Mouse (Mus musculus) cerebellum, adult 2 months (tissue): Measurements from ENCODE around the gene Agap2. TPM values are rescaled to one million over a fixed set of nuclear protein-coding genes. Genes with fewer than 3 reads are reported as not detected.
"Not testable (repeated sequence)": the region's sequence is repeated elsewhere in the genome, so short reads cannot be mapped to it uniquely, and the experiment has no call there.

Experiments used
- DNase-seq, 2 experiments: peaks; one replicate each; pipeline ENCODE4 v3.0.0; 2021
- H3K27ac ChIP-seq: fragments of 200-500 bp; 2 replicates; pipeline ENCODE4 v1.5.1; 2012; ENCODE audit warnings: low read length, control low read depth, inconsistent platforms; ENCODE audit not compliant: insufficient read depth
- H3K27me3 ChIP-seq: fragments of 200-500 bp; 2 replicates; pipeline ENCODE4 v1.6.1; 2012; ENCODE audit warnings: inconsistent platforms, mild to moderate bottlenecking, low read length, moderate library complexity; ENCODE audit not compliant: control insufficient read depth, insufficient read depth
- H3K4me1 ChIP-seq: fragments of 200-500 bp; 2 replicates; pipeline ENCODE4 v1.6.1; 2011; ENCODE audit warnings: low read length; ENCODE audit not compliant: control insufficient read depth, insufficient read depth
- H3K4me3 ChIP-seq: fragments of 200-500 bp; replicated peaks from 2 replicates; pipeline ENCODE3; 2011; ENCODE audit warnings: mild to moderate bottlenecking, low read depth, low read length, control low read depth; ENCODE audit not compliant: insufficient read depth
- CTCF ChIP-seq: fragments of 200-500 bp; IDR thresholded peaks from 2 replicates; pipeline ENCODE4 v1.5.1; 2011; ENCODE audit warnings: low read depth, mild to moderate bottlenecking, control low read depth, low read length, moderate library complexity, borderline replicate concordance; ENCODE audit not compliant: insufficient read depth
- POLR2A ChIP-seq: fragments of 200-500 bp; IDR thresholded peaks from 2 replicates; pipeline ENCODE4 v1.6.1; 2011; ENCODE audit warnings: low read length, control low read depth, borderline replicate concordance; ENCODE audit not compliant: insufficient read depth
- WGBS: fragments of 180-500 bp; shearing (Covaris S2); methylation state at CpG from one replicate; pipeline ENCODE4 v1.1.7; 2018; 5-methylcytosine and 5-hydroxymethylcytosine counted together
- polyA plus RNA-seq: library from polyadenylated mRNA; depleted of rRNA; stranded (reverse); fragments of >200 nt; gene quantifications from 2 replicates; pipeline ENCODE4 v1.2.3, GENCODE M21; 2012

The Agap2 gene
- polyA plus RNA-seq, 1 experiment = 99.5 TPM

DNA sequence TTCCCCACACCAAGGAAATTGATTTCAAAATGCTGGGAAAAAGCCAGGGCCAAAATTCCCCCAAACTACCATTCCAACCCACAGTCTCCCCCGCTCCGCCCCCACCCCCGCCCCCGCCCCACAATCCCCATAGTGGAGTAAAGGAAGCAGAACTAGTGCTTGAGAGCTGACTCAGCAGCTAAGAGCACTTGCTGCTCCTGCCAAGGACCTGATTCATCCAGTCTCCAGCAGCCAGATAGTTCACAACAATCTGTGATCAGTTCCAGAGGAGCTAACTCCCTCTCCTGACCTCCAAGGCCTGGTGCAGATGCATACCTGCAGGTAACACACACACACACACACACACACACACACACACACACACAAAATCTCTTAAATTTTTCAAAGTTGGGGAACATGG lies 54.3 kb downstream of the Agap2 start:
- Histone ChIP-seq H3K27ac (no peak overlapping the region), H3K4me3 (no peak overlapping the region), H3K27me3 (no peaks in the 10 kb centered on the region), H3K4me1 (no peaks in the 10 kb centered on the region)
- 79% methylated on average over 4 of the region's 4 CpGs for WGBS
- no peak for DNase-seq
- TF ChIP-seq CTCF (no peak), POLR2A (no peak)

DNA sequence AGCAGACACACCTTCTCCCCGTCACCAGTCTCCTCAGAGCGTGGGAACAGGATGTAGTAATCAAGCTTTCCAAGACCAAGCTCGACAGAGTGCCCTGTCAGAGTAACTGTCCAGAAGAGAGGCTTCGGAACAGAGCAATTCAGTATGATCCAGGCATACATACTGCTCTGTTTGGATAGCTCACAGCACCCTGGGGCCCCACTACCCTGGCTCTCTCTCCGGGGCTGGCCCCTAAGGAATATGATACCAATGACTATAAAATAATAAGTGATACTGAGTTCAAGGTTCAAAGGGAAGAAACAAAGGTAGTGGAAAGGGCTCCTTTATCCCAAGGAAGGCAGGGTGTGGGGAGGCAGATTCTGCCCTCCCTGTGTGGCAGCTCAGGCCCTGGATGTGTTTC lies 57.4 kb downstream of the Agap2 start:
- WGBS = 76% methylated on average over 5 of the region's 5 CpGs
- Histone ChIP-seq H3K27ac (no peak overlapping the region), H3K4me3 (no peak overlapping the region), H3K27me3 (no peaks in the 10 kb centered on the region), H3K4me1 (no peaks in the 10 kb centered on the region)
- no peak for DNase-seq
- TF ChIP-seq CTCF (no peak), POLR2A (no peak)

DNA sequence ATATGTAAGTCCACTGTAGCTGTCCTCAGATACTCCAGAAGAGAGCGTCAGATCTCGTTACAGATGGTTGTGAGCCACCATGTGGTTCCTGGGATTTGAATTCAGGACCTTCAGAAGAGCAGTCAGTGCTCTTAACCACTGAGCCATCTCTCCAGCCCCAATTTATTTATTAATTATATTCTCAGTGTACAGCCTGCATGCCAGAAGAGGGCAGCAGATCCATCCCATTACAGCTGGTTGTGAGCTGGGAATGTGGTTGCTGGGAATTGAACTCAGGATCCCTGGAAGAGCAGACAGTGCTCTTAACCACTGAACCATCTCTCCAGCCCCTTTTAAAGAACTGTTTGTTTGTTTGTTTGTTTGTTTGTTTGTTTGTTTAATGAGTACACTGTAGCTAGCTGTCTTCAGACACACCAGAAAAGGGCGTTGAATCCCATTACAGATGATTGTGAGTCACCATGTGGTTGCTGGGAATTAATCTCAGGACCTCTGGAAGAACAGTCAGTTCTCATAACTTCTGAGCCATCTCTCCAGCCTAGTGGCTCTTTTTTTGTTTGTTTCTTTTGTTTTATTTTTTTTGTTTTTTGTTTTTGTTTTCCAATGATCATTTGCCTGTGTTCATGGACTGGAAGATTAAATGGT lies 59.4 kb downstream of the Agap2 start:
- not testable (repeated sequence) for H3K4me1 ChIP-seq, DNase-seq, H3K27me3 ChIP-seq, H3K27ac ChIP-seq, H3K4me3 ChIP-seq
- TF ChIP-seq CTCF = peak; percentile 40; the same call in 1 of the 2 replicates
- WGBS = 89% methylated on average over 3 of the region's 3 CpGs

DNA sequence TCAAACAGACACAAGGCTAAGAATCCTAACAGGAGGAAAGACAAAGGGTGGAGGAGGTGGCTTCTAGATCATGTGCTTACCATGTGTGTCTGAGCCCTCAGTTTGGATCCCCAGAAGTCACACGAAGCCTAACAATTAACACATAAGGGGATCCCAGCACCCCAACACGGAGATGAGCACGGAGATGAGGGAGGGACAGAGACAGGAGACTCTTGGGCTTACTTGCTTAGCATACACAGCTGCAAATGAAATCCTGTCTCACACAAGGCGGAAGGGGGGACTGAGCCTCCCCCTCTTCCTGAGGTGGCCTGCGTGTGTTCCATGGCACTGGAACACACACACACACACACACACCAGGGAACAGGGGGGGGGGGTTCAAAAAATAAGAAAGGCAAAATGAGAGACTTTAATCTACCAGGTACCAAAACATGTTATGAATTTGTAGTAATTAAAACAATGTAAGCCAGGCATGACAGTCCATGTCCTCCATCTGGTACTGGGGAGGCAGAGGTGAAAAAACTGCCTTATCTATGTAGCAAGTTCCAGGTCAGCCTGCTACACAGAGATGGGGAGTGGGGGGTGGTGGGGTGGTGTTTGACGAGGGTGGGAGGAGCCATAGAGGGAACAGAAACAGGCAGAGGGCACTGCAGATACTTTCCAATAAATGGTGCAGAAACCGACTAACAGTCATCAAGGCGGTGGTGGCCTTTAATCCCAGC lies 60.2 kb downstream of the Agap2 start:
- Histone ChIP-seq H3K27me3 (no peaks in the 10 kb centered on the region), H3K27ac (no peak overlapping the region), H3K4me1 (no peaks in the 10 kb centered on the region), H3K4me3 (no peak overlapping the region)
- DNase-seq = no peak
- no peak for TF ChIP-seq POLR2A
- no peak for TF ChIP-seq CTCF
- 56% methylated on average over 8 of the region's 8 CpGs for WGBS

DNA sequence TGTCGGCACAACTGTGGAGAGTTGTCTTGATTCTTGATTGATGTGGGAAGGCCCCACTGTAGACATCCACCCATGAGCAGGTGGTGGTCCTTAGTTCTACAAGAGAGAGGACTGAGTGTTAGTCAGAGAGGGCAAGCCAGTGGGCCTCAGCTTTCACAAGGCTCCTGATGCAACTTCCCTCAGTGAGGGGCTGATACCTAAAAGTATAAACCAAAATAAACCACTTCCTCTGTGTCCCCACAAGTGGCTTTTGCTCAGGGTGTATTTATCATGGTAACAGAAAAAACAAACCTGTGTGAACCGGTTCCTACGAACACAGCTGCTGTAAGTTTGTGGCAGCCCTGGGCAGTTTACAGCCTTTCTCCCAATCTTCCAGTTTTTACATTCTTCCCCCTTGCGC lies 61.4 kb downstream of the Agap2 start:
- Histone ChIP-seq H3K4me1 (no peaks in the 10 kb centered on the region), H3K27me3 (no peaks in the 10 kb centered on the region), H3K4me3 (no peak overlapping the region), H3K27ac (no peak overlapping the region)
- DNase-seq = no peak
- WGBS = 90% methylated on average over 4 of the region's 4 CpGs
- no peak for TF ChIP-seq POLR2A
- no peak for TF ChIP-seq CTCF

DNA sequence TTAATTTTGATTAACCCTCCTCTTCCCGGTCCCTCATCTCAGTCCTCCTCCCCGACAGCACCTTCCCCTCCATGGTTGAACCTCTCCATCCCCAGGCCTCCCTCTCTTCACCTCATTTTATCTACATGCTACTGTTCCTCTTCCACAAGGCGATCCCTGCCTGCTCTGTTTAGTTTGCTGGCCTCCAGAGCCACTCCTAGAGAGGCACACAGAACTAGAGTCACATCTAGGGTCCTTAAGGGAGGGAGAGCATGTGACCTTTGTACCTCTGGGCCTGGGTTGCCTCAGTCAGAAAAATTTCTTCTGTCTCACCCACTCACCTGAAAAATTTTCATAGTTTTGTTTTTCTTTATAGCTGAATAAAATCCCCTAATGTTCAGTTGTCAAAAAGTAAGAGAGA lies 62.8 kb downstream of the Agap2 start:
- DNase-seq = no peak
- H3K4me1 ChIP-seq = no peaks in the 10 kb centered on the region
- H3K27me3 ChIP-seq = no peaks in the 10 kb centered on the region
- H3K27ac ChIP-seq = no peak overlapping the region
- H3K4me3 ChIP-seq = no peak overlapping the region
- TF ChIP-seq POLR2A (no peak), CTCF (no peak)
- WGBS = 80% methylated on average over 3 of the region's 3 CpGs

DNA sequence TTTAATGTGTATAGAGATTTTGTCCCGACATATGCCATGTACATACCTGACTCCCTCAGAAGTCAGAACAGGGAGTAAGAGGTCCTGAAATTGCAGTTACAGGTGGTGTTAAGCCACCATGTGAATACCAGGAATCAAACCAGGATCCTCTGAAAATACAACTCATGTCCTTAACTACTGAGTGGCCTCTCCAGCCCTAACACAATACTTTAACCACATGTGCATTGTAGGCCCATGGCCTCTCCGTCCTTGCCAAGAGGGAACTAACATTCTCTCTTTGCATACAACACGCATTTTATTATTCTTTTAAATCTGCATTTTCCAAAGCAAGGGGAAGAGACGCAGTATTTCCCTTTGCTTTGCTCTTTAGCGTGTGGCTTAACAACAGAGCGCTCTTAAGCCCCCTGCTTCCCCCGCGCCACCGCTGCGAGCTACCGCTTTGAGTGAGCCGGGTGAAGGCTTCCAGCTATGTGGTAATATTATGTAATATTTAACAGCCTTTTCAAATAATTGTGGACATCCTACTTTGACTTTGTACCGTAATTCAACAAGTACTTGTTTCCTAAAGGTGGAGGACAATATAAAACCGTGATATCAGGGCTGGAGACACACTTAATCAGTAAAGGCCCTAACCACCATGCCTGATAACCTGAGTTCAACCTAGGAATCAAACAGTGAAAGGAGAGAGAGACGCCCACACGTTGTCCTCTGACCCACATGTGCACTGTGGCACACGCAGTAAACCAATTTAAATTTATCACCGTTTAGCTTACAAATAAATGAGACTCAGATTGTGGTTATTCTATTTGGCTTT lies 63.5 kb downstream of the Agap2 start:
- Histone ChIP-seq H3K4me1 (no peaks in the 10 kb centered on the region), H3K27ac (no peak overlapping the region), H3K4me3 (no peak overlapping the region), H3K27me3 (no peaks in the 10 kb centered on the region)
- TF ChIP-seq CTCF (no peak), POLR2A (no peak)
- WGBS = 93% methylated on average over 18 of the region's 18 CpGs
- no peak for DNase-seq
